Mouse (Mus musculus) neural tube, embryonic 13.5 days (tissue): Measurements from ENCODE around the gene Capn7. TPM values are rescaled to one million over a fixed set of nuclear protein-coding genes. Genes with fewer than 3 reads are reported as not detected.
A peak's percentile ranks its signal among the peaks of the same experiment; 100 is the strongest.

Source experiments
- ATAC-seq: fragments of 200-750 bp; cut with Nextera tagmentation; 2 replicates; pipeline ENCODE4 v1.8.0; 2017; ENCODE audit warnings: low read depth, mild to moderate bottlenecking, moderate TSS enrichment, moderate library complexity
- H3K27ac ChIP-seq: fragments of 300-500 bp; sonication (generic); replicated peaks from 2 replicates; pipeline ENCODE4 v1.5.1; 2015; ENCODE audit warnings: moderate library complexity, mild to moderate bottlenecking, inconsistent platforms
- H3K27me3 ChIP-seq: fragments of 300-500 bp; sonication (generic); 2 replicates; pipeline ENCODE4 v1.6.1; 2015; ENCODE audit warnings: mild to moderate bottlenecking, inconsistent platforms
- H3K36me3 ChIP-seq: fragments of 300-500 bp; sonication (generic); 2 replicates; pipeline ENCODE4 v1.6.1; 2015; ENCODE audit warnings: mild to moderate bottlenecking, inconsistent platforms
- H3K4me1 ChIP-seq: fragments of 300-500 bp; sonication (generic); replicated peaks from 2 replicates; pipeline ENCODE4 v1.6.1; 2015; ENCODE audit warnings: inconsistent platforms
- H3K4me2 ChIP-seq: fragments of 300-500 bp; sonication (generic); 2 replicates; pipeline ENCODE4 v1.6.1; 2015; ENCODE audit warnings: inconsistent platforms, mild to moderate bottlenecking, moderate library complexity
- H3K4me3 ChIP-seq: fragments of 300-500 bp; sonication (generic); 2 replicates; pipeline ENCODE4 v1.5.1; 2015; ENCODE audit warnings: mild to moderate bottlenecking, inconsistent platforms
- H3K9ac ChIP-seq: fragments of 300-500 bp; sonication (generic); 2 replicates; pipeline ENCODE4 v1.6.1; 2015; ENCODE audit warnings: moderate library complexity, mild to moderate bottlenecking, inconsistent platforms
- H3K9me3 ChIP-seq: fragments of 300-500 bp; sonication (generic); 2 replicates; pipeline ENCODE4 v1.6.1; 2016; ENCODE audit warnings: inconsistent platforms
- WGBS: fragments of 180-500 bp; shearing (Covaris S2); methylation state at CpG from one replicate; pipeline ENCODE4 v1.1.7; 2015; 5-methylcytosine and 5-hydroxymethylcytosine counted together
- polyA plus RNA-seq: library from polyadenylated mRNA; unstranded; fragments of >200 nt; fragmentation: Nextera tagmentation; extraction: Ambion mirVana; gene quantifications from 2 replicates; pipeline ENCODE4 v1.2.1, GENCODE M21; 2015

Gene Capn7
- polyA plus RNA-seq, 1 experiment from 2014 or later = 74.1 TPM

DNA sequence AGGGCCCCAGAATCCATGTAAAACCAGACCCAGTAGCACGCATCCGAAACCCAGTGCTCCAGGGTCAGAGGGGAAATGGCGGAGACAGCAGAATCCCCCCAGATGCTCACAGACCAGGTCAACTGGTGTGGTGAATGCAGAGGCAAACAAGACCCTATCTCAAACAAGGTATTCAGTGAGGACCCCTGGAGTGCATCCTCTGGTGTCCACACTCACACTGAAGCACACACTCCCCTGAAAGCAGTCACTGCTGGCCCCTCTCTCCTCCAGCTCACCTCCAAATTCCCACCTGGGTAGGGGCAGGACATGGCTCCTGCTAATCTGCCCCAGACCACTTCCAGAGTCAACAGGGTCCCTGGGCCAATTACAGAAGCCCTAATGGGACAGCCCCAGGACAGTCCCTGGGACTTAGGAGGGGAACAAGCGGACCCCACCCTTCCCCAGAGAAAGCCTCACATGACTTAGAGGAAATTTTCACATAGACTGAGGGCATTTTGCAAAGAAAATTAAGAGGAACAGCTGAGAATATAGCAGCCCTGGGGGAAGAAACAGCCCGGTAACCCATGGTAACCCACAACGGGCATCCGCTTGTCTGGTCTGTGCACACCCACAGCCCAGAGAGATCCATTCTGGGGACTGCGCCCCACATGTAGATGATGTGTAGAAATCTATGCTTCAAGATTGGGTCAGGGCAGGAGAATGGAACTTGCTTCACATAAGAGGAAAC is 53.1 kb downstream of the Capn7 start:
- no peak overlapping the region for H3K9ac ChIP-seq

DNA sequence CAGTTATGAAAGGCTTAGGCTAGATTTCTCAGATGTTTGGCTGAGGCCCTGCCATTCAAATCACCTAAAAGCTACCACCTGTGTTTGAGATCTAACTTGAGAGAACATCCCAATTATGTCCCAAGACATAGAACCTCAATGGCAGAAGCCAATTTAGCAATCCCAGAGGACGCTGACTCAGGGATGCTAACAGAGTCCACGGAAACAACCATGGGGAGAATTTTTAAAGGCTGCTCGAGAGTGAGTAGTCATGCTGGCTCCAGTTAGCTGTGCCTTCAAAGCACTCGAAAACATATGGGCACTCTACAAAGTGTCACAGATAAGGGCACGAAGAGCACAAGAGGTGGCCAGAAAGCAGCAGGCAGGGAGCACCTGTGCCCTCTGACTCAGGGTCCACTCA is 55.9 kb downstream of the Capn7 start:
- Histone ChIP-seq H3K4me2 (no peak overlapping the region), H3K4me3 (no peak overlapping the region), H3K27ac (no peak overlapping the region), H3K9me3 (no peaks in the 10 kb centered on the region), H3K27me3 (no peaks in the 10 kb centered on the region), H3K9ac (no peak overlapping the region), H3K36me3 (0 out of 2 replicates have a peak, but pooled peaks cover 11% of the 10 kb centered on the region), H3K4me1 (peaks cover 25% of the 10 kb centered on the region)
- WGBS = 82% methylated on average over 5 of the region's 5 CpGs
- no peak for ATAC-seq

More for the DNA sequence above, 53.1 kb downstream of the Capn7 start:
- ATAC-seq = no peak
- no peak overlapping the region for H3K4me3 ChIP-seq
- H3K9me3 ChIP-seq = no peaks in the 10 kb centered on the region
- H3K4me1 ChIP-seq = peaks cover 45% of the 10 kb centered on the region
- peaks cover 15% of the 10 kb centered on the region; the same call in 1 of the 2 replicates for H3K36me3 ChIP-seq
- no peaks in the 10 kb centered on the region for H3K27me3 ChIP-seq
- H3K27ac ChIP-seq = no peak overlapping the region
- WGBS = 92% methylated on average over 8 of the region's 8 CpGs
- H3K4me2 ChIP-seq = no peak overlapping the region

DNA sequence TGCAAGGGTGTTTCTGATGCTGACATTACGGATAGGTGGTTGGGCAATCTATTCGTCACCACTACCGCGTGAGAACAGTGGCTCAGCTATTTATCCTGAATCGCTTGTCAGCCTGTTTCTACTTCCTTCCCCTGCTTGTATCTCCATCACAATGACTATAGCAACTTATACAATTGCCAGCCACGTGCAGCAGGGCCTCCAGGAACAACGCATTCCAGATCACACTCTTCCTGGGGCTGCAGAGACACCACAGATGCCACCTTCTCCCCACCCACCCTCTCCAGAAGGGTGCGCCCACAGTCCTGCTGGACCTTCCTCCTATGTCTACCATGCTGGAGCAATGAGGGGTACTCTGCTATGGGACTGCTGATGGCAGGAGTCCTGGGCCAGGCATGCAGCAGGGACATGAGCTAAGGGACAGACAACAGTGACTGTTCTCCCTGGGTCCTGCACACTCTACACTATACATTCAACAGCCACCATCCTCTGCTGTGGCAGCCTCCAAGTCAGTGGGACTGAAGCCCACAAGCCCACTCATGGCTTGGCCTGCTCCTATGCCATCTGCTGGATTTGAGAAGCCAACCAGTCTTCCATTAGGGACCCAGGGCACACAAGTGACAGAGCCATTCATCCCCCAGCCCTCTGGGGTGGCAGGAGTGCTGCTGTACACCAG is 56.6 kb downstream of the Capn7 start:
- Histone ChIP-seq H3K4me1 (peaks cover 25% of the 10 kb centered on the region), H3K4me3 (no peak overlapping the region), H3K9me3 (no peaks in the 10 kb centered on the region), H3K27ac (no peak overlapping the region), H3K36me3 (0 out of 2 replicates have a peak, but pooled peaks cover 5% of the 10 kb centered on the region), H3K9ac (no peak overlapping the region), H3K27me3 (no peaks in the 10 kb centered on the region), H3K4me2 (no peak overlapping the region)
- WGBS = 79% methylated on average over 8 of the region's 8 CpGs
- ATAC-seq = no peak

DNA sequence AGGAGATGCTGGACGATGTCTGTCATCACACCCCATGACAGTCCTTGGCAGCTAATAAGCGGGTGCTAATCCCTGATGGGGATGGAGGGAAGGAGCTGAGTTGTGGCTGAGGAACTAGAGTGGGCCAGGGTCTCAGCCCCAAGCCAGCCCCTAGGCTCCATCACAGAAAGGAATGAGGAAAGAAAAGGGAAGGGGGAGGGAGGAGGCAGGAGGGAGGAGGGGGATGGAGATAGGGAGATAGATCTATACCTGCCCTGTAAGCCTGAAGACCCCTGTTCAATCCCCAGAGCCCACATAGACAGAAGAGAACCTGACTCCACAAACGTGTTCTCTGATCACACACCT is 57.1 kb downstream of the Capn7 start:
- ATAC-seq = no peak
- Histone ChIP-seq H3K4me2 (no peak overlapping the region), H3K27ac (no peak overlapping the region), H3K9me3 (no peaks in the 10 kb centered on the region), H3K4me1 (peaks cover 27% of the 10 kb centered on the region), H3K36me3 (0 out of 2 replicates have a peak, but pooled peaks cover 5% of the 10 kb centered on the region), H3K4me3 (no peak overlapping the region), H3K27me3 (no peaks in the 10 kb centered on the region), H3K9ac (no peak overlapping the region)
- WGBS = 85% methylated on average over 3 of the region's 3 CpGs

DNA sequence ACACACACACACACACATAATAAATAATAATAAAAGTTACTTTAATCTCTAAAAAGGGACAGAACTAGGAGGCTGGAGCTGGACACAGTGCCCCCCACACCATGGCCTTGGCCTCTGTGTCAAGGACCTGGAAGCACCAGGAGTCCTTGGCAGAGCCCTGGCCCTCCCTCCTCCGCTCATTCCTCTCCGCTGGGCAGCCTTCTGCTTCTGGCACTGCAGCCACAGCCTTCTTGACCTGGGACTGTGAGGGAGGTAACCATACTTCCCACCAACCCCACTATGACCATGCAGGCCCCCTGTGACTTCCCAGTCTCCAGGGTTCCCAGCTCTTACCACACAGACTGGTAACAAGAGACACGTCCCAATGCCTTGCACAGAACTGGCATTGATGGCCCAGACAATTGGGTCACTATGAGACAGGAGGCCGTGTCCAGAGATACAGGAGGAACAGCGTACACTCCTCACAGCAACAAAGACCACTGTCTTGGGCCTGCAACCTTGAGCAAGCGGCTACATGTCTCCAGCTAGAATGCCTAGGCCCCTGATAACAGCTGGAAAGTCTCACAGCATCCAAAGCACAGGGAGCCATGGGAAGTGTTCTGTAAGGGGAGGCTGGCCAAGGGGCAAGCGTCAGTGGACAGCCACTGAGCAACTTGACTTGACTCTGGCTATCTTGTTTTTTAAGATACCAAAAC is 57.6 kb downstream of the Capn7 start:
- no peak overlapping the region for H3K4me3 ChIP-seq
- no peaks in the 10 kb centered on the region for H3K27me3 ChIP-seq
- 0 out of 2 replicates have a peak, but pooled peaks cover 5% of the 10 kb centered on the region for H3K36me3 ChIP-seq
- H3K9me3 ChIP-seq = no peaks in the 10 kb centered on the region
- H3K4me1 ChIP-seq = peaks cover 33% of the 10 kb centered on the region
- 89% methylated on average over 7 of the region's 7 CpGs for WGBS
- no peak for ATAC-seq
- no peak overlapping the region for H3K9ac ChIP-seq
- H3K27ac ChIP-seq = no peak overlapping the region
- H3K4me2 ChIP-seq = no peak overlapping the region

DNA sequence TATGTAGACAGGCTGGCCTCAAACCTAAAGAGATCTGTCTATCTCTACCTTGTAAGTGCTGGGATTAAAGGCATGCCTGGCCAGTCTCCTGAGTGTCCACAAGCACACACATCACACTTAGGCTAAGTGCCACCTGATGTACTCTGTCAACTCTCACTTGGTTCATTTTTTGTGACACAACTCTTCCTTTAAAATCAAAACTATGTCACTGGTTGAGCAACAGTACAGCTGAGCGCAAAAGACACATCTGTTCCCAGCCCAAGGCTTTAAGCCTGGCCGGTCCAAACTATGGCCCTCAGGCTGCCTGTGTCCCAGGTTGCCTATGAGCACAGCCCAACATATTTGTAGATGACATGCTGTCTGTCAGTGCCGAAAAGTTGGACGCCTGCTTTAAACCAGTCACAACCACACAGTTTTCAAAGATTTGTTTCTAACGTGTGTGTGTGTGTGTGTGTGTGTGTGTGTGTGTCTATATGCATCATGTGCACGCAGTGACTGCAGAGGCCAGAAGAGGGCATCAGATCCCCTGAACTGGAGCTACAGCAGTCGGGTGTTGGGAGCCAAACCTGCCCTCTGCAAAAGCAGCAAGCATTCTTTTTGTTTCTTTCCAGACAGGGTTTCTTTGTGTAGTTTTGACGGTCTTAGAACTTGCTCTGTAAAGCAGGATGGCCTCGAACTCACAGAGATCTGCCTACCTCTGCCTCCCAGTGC is 58.5 kb downstream of the Capn7 start:
- H3K9me3 ChIP-seq = no peaks in the 10 kb centered on the region
- H3K9ac ChIP-seq = no peak overlapping the region
- H3K4me3 ChIP-seq = no peak overlapping the region
- H3K36me3 ChIP-seq = 0 out of 2 replicates have a peak, but pooled peaks cover 5% of the 10 kb centered on the region
- WGBS = 97% methylated on average over 9 of the region's 9 CpGs
- H3K4me1 ChIP-seq = peaks cover 29% of the 10 kb centered on the region
- no peak for ATAC-seq
- no peak overlapping the region for H3K27ac ChIP-seq
- H3K4me2 ChIP-seq = no peak overlapping the region
- H3K27me3 ChIP-seq = no peaks in the 10 kb centered on the region

DNA sequence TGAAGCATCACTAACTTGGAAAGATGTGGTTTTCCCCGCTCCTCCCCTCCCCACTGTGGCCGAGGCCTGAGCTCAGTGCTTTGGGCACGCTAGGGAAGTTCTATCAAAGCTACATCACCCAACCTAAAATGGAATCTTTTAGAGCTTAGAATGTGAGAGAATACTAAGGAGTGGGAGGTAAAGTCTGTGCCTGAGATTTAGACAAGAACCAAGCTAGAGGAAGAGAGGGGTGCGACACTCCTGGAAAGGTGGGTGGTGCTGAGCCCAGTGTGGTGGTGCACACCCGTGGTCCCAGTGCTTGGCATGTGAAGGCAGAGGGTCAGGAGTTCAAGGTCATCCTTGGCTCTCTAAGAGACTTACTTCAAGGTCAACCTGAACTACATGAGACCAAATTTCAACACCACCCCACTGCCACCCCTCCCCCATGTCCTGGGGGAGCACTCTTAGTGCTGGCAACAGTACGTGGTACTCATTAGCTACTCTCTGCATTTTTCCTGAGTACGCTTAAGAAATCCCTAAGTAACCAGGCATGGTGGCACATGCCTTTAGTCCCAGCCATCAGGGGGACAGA is 59.3 kb downstream of the Capn7 start:
- no peak overlapping the region for H3K9ac ChIP-seq
- peaks cover 23% of the 10 kb centered on the region for H3K4me1 ChIP-seq
- no peak overlapping the region for H3K27ac ChIP-seq
- no peaks in the 10 kb centered on the region for H3K9me3 ChIP-seq
- no peak overlapping the region for H3K4me3 ChIP-seq
- no peaks in the 10 kb centered on the region for H3K27me3 ChIP-seq
- ATAC-seq = no peak
- H3K4me2 ChIP-seq = no peak overlapping the region
- 0 out of 2 replicates have a peak, but pooled peaks cover 8% of the 10 kb centered on the region for H3K36me3 ChIP-seq
- WGBS = 92% methylated on average over 7 of the region's 7 CpGs

DNA sequence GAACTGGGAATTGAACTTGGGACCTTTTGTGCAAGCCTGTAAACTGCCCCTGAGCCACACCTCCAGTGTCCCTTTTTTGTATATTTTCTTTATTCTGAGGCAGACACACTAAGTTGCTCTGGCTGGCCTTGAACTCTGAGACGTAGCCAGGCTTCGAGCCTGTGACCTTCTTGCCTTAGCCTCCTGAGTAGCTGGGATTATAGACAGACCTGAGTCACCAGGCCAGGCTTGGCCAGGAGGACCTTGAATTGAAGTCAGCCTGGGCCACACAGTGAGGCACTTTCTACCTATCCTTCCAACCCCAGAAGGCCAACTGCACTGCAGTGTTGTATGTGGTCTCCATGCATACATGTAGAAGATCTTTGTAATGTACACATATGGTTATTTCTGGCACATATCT is 60.0 kb downstream of the Capn7 start:
- peaks cover 8% of the 10 kb centered on the region; the same call in 1 of the 2 replicates for H3K36me3 ChIP-seq
- H3K4me3 ChIP-seq = no peak overlapping the region
- H3K27ac ChIP-seq = no peak overlapping the region
- no peak overlapping the region for H3K4me2 ChIP-seq
- no peak for ATAC-seq
- H3K4me1 ChIP-seq = peaks cover 25% of the 10 kb centered on the region
- H3K27me3 ChIP-seq = no peaks in the 10 kb centered on the region
- H3K9ac ChIP-seq = no peak overlapping the region
- no peaks in the 10 kb centered on the region for H3K9me3 ChIP-seq
- WGBS = 96% methylated on average over 2 of the region's 2 CpGs

DNA sequence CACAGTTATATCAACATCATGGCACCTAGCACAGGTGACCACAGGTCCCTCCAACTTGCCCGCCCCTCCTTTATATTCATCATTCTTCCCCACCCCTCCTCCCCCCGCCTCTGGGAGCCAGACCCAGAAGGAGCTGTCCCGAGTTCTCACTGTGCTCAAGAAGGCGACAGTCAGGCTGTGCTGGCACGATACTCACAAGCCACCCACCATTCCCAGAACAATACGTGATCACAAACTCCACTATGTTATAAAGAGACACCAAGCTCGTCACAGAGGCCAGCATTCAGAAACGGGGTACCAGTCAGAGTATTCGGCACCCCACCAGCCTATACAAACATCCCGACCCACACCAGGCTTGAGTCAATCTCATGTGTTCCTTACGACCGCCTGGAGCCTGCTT is 60.9 kb downstream of the Capn7 start:
- 80% methylated on average over 12 of the region's 12 CpGs for WGBS

DNA sequence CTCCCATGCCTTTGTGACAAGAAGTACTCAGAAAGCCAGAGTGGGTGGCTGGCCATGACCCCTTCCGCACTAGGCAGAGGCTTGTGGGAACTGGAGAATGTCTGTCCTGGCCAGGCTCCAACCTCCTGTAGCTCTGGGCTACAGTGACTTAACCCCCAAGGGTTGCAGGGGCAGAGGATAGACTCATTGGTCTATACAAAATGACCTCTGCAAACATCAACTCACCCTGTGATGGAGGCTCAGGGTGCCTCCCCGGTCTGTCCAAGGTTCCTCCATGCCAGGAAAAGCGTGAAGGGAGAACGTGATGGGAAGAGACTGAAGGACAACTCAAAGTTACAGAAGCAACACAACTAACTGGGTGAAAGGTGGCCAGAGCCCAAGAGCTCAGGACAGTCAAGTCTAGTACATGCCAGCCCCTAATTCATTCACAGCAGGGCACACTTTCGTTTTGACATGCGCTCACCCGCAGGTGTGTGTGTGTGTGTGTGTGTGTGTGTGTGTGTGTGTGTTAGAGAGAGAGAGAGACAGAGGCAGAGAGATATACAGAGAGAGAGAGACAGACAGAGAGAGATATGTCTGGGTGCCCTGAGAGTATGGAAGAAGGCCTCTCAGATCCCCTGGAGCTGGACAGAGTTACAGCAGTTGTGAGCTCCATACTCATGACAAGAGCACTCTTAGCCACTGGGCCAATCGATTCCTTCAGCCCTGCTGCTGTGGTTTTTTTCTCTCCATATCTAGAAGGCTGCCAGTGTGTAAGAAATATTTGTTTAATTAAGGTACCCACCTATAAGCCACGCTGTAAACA is 61.6 kb downstream of the Capn7 start:
- H3K27ac ChIP-seq = peak overlapping the region; percentile 71
- no peak overlapping the region for H3K9ac ChIP-seq
- H3K27me3 ChIP-seq = no peaks in the 10 kb centered on the region
- no peak overlapping the region for H3K4me3 ChIP-seq
- H3K4me2 ChIP-seq = no peak overlapping the region
- no peaks in the 10 kb centered on the region for H3K9me3 ChIP-seq
- H3K4me1 ChIP-seq = peaks cover 41% of the 10 kb centered on the region
- peak; percentile 37; the same call in 1 of the 2 replicates for ATAC-seq
- peaks cover 8% of the 10 kb centered on the region; the same call in 1 of the 2 replicates for H3K36me3 ChIP-seq
- WGBS = 73% methylated on average over 9 of the region's 9 CpGs

More for the DNA sequence above, 60.9 kb downstream of the Capn7 start:
- no peak overlapping the region for H3K4me2 ChIP-seq
- peaks cover 34% of the 10 kb centered on the region for H3K4me1 ChIP-seq
- no peaks in the 10 kb centered on the region for H3K27me3 ChIP-seq
- H3K4me3 ChIP-seq = no peak overlapping the region
- H3K27ac ChIP-seq = peak overlapping the region; percentile 71; the same call in 1 of the 2 replicates
- ATAC-seq = no peak
- no peak overlapping the region for H3K9ac ChIP-seq
- no peaks in the 10 kb centered on the region for H3K9me3 ChIP-seq
- peaks cover 8% of the 10 kb centered on the region; the same call in 1 of the 2 replicates for H3K36me3 ChIP-seq

DNA sequence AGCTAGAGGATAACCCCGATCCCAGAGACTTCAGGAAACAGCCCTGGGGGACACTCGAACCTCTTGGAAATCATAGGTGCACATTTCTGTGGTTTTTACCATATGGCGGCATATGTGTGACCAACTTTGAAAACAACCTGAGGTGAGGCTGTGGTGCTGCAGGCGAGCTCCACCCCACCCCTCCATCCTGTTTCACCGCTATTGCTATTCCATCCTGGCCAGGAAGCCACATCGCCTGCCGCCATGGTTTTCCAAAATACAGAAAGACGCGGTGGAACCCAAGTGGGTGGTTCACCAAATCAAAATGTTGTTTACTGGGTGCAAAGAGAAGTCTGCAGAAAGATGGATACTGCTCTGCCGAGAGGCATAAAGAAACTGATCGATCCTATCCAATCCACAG is 62.4 kb downstream of the Capn7 start:
- no peak for ATAC-seq
- Histone ChIP-seq H3K4me1 (peaks cover 47% of the 10 kb centered on the region), H3K27ac (peak overlapping the region; percentile 71), H3K27me3 (no peaks in the 10 kb centered on the region), H3K4me3 (no peak overlapping the region), H3K9ac (no peak overlapping the region), H3K4me2 (no peak overlapping the region), H3K9me3 (no peaks in the 10 kb centered on the region), H3K36me3 (peaks cover 14% of the 10 kb centered on the region)
- WGBS = 90% methylated on average over 11 of the region's 11 CpGs
